Mouse (Mus musculus) embryonic fibroblast, embryonic 13.5 days (primary cell): ENCODE data around the gene Ttc30a2. TPM values are rescaled to one million over a fixed set of nuclear protein-coding genes. Genes with fewer than 3 reads are reported as not detected.
A peak's percentile ranks its signal among the peaks of the same experiment; 100 is the strongest.
"Not testable (repeated sequence)": the region's sequence is repeated elsewhere in the genome, so short reads cannot be mapped to it uniquely, and the experiment has no call there.

Experiments used
- H3K27ac ChIP-seq: 2 replicates; pipeline ENCODE4 v1.5.1; 2012; ENCODE audit warnings: low read length, control low read depth, inconsistent platforms; ENCODE audit not compliant: insufficient read depth
- H3K4me1 ChIP-seq: 2 replicates; pipeline ENCODE4 v1.6.1; 2011; ENCODE audit warnings: low read length; ENCODE audit not compliant: control insufficient read depth, insufficient read depth
- H3K4me3 ChIP-seq: 2 replicates; pipeline ENCODE4 v1.5.1; 2011; ENCODE audit warnings: mild to moderate bottlenecking, control low read depth, low read length; ENCODE audit not compliant: insufficient read depth
- CTCF ChIP-seq: IDR thresholded peaks from 2 replicates; pipeline ENCODE4 v1.5.1; 2011; ENCODE audit warnings: mild to moderate bottlenecking, control low read depth, low read length, moderate library complexity, borderline replicate concordance; ENCODE audit not compliant: insufficient read depth
- POLR2A ChIP-seq: IDR thresholded peaks from 2 replicates; pipeline ENCODE4 v1.6.1; 2011; ENCODE audit warnings: low read depth, mild to moderate bottlenecking, control low read depth, low read length, moderate library complexity
- polyA plus RNA-seq: library from polyadenylated mRNA; stranded (reverse); fragments of >200 nt; gene quantifications from 2 replicates; pipeline ENCODE4 v1.2.4, GENCODE M21; 2011; ENCODE audit warnings: low read depth; ENCODE audit not compliant: missing spikeins, insufficient read length

Gene Ttc30a2
- polyA plus RNA-seq, 1 experiment: 0.93 TPM

- Histone ChIP-seq H3K27ac (no peak overlapping the region), H3K4me1 (no peaks in the 10 kb centered on the region), H3K4me3 (no peak overlapping the region)
- TF ChIP-seq POLR2A: no peak
- no peak for TF ChIP-seq CTCF
Measured at GRCm38 (mm10) chr2:75950685-75951084, 27.3 kb downstream of the Ttc30a2 start.

- Histone ChIP-seq H3K27ac (peak within 1 kb of the TSS; percentile 91), H3K4me3 (peak within 1 kb of the TSS; percentile 56), H3K4me1 (no peaks in the 10 kb centered on the region)
- TF ChIP-seq POLR2A (peak; percentile 36), CTCF (no peak)
Measured at GRCm38 (mm10) chr2:75938117-75939063, 39.6 kb downstream of the Ttc30a2 start, which contains the start of gene Ttc30b. Ttc30b (minus strand) TSS chr2:75938585.

- H3K27ac ChIP-seq, H3K4me3 ChIP-seq, H3K4me1 ChIP-seq: not testable (repeated sequence)
Measured at GRCm38 (mm10) chr2:75937520-75938116, 40.4 kb downstream of the Ttc30a2 start.

GRCm38 (mm10) chr2:75936685-75937084 lies 41.3 kb downstream of the Ttc30a2 start:
- not testable (repeated sequence) for H3K27ac ChIP-seq

GRCm38 (mm10) chr2:75933541-75933940 lies 44.4 kb downstream of the Ttc30a2 start:
- Histone ChIP-seq H3K4me1 (no peaks in the 10 kb centered on the region), H3K4me3 (no peak overlapping the region)
- TF ChIP-seq POLR2A (no peak), CTCF (no peak)

More at GRCm38 (mm10) chr2:75936685-75937084, 41.3 kb downstream of the Ttc30a2 start:
- H3K4me1 ChIP-seq, H3K4me3 ChIP-seq: not testable (repeated sequence)

GRCm38 (mm10) chr2:75930941-75931340 lies 47.0 kb downstream of the Ttc30a2 start:
- Histone ChIP-seq H3K4me3 (no peak overlapping the region), H3K4me1 (no peaks in the 10 kb centered on the region), H3K27ac (no peak overlapping the region)
- TF ChIP-seq POLR2A: no peak
- TF ChIP-seq CTCF: no peak

More at GRCm38 (mm10) chr2:75933541-75933940, 44.4 kb downstream of the Ttc30a2 start:
- no peak overlapping the region for H3K27ac ChIP-seq

- H3K4me1 ChIP-seq: no peaks in the 10 kb centered on the region
- H3K27ac ChIP-seq: no peak overlapping the region
- TF ChIP-seq POLR2A (no peak), CTCF (no peak)
- H3K4me3 ChIP-seq: no peak overlapping the region
Measured at GRCm38 (mm10) chr2:75929786-75930444, 48.1 kb downstream of the Ttc30a2 start.

GRCm38 (mm10) chr2:75929141-75929540 lies 48.8 kb downstream of the Ttc30a2 start:
- no peak for TF ChIP-seq POLR2A
- no peak overlapping the region for H3K27ac ChIP-seq
- no peak overlapping the region for H3K4me3 ChIP-seq
- H3K4me1 ChIP-seq: no peaks in the 10 kb centered on the region

GRCm38 (mm10) chr2:75928011-75928410 lies 50.0 kb downstream of the Ttc30a2 start:
- no peak for TF ChIP-seq POLR2A
- TF ChIP-seq CTCF: no peak
- no peak overlapping the region for H3K27ac ChIP-seq
- H3K4me3 ChIP-seq: no peak overlapping the region
- no peaks in the 10 kb centered on the region for H3K4me1 ChIP-seq

- no peak for TF ChIP-seq POLR2A
- TF ChIP-seq CTCF: no peak
- Histone ChIP-seq H3K27ac (no peak overlapping the region), H3K4me3 (no peak overlapping the region), H3K4me1 (no peaks in the 10 kb centered on the region)
Measured at GRCm38 (mm10) chr2:75926061-75926460, 51.9 kb downstream of the Ttc30a2 start.

Other genes with a start within 250 kb of the Ttc30a2 start
- gene Agps, start 146.0 kb downstream of the Ttc30a2 start, polyA plus RNA-seq: 71.1 and 79.8 TPM in 2 replicates
- gene Ttc30b, start 39.6 kb downstream of the Ttc30a2 start, polyA plus RNA-seq: 5.5 and 8.8 TPM in 2 replicates
- gene Ttc30a1, start 3.8 kb upstream of the Ttc30a2 start, polyA plus RNA-seq: 2.7 and 3.1 TPM in 2 replicates